Mouse (Mus musculus) olfactory bulb, adult 2 months (tissue): ENCODE data around the gene Il4. TPM values are rescaled to one million over a fixed set of nuclear protein-coding genes. Genes with fewer than 3 reads are reported as not detected.

ENCODE experiments used
- H3K27ac ChIP-seq: fragments of 200-500 bp; 2 replicates; pipeline ENCODE4 v1.5.1; 2012; ENCODE audit warnings: low read depth, low read length; ENCODE audit not compliant: insufficient read depth
- H3K4me1 ChIP-seq: fragments of 200-500 bp; 2 replicates; pipeline ENCODE4 v1.6.1; 2012; ENCODE audit warnings: low read length; ENCODE audit not compliant: control insufficient read depth, insufficient read depth
- H3K4me3 ChIP-seq: fragments of 200-500 bp; 2 replicates; pipeline ENCODE4 v1.5.1; 2012; ENCODE audit warnings: mild to moderate bottlenecking, low read depth, low read length, moderate library complexity; ENCODE audit not compliant: insufficient read depth
- CTCF ChIP-seq: fragments of 200-500 bp; IDR thresholded peaks from 2 replicates; pipeline ENCODE4 v1.5.1; 2012; ENCODE audit warnings: low read depth, mild to moderate bottlenecking, low read length, moderate library complexity; ENCODE audit not compliant: insufficient read depth
- POLR2A ChIP-seq: fragments of 200-500 bp; IDR thresholded peaks from 2 replicates; pipeline ENCODE4 v1.6.1; 2012; ENCODE audit warnings: mild to moderate bottlenecking, low read depth, low read length, moderate library complexity; ENCODE audit not compliant: insufficient read depth
- whole genome bisulfite sequencing: fragments of 180-500 bp; shearing (Covaris S2); methylation state at CpG from one replicate; pipeline ENCODE4 v1.1.7; 2018; 5-methylcytosine and 5-hydroxymethylcytosine counted together
- polyA plus RNA-seq: library from polyadenylated mRNA; stranded (reverse); fragments of >200 nt; gene quantifications from 2 replicates; pipeline ENCODE4 v1.2.4, GENCODE M21; 2012; ENCODE audit warnings: low replicate concordance; ENCODE audit not compliant: missing spikeins, insufficient read depth, insufficient read length

Il4 gene
- polyA plus RNA-seq, 1 experiment, result not detected

GRCm38 (mm10) chr11:53644017-53644416, 25.5 kb upstream of the Il4 start:
- H3K4me3 ChIP-seq, result no peak overlapping the region
- H3K4me1 ChIP-seq, result no peaks in the 10 kb centered on the region
- TF ChIP-seq POLR2A (no peak), CTCF (no peak)
- 79% methylated on average over 5 of the region's 5 CpGs for WGBS
- H3K27ac ChIP-seq, result no peak overlapping the region

- Histone ChIP-seq H3K4me1 (no peaks in the 10 kb centered on the region), H3K27ac (no peak overlapping the region), H3K4me3 (no peak overlapping the region)
- WGBS, result 75% methylated on average over 12 of the region's 12 CpGs
- TF ChIP-seq POLR2A, result no peak
- TF ChIP-seq CTCF, result no peak
These were observed 24.3 kb upstream of the Il4 start for GRCm38 (mm10) chr11:53642744-53643279.

DNA sequence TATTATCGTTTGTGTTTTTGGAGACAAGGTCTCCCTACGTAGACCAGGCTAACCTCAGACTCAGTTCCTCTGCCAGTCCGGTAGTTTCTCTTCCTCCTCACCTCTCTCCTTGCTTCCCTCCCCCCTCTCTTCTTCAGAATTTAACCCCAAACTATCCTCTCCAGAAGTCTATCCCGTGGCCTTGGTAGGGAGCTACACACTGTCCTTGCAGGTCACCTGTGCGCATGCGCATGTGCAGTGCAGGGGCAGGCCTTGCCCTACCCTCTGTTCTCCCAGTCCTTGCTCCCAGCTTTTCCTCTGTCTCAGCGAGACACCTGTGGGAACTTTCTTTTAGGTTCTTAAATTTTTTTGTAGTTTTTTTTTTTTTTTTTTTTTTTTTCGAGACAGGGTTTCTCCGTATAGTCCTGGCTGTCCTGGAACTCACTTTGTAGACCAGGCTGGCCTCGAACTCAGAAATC, 19.4 kb upstream of the Il4 start:
- no peak overlapping the region for H3K27ac ChIP-seq
- H3K4me3 ChIP-seq, result no peak overlapping the region
- TF ChIP-seq CTCF (no peak), POLR2A (no peak)
- WGBS, result 83% methylated on average over 10 of the region's 10 CpGs
- peaks cover 10% of the 10 kb centered on the region for H3K4me1 ChIP-seq

GRCm38 (mm10) chr11:53637046-53637802, 18.8 kb upstream of the Il4 start:
- TF ChIP-seq POLR2A, result no peak
- no peak for TF ChIP-seq CTCF
- no peak overlapping the region for H3K4me3 ChIP-seq
- H3K4me1 ChIP-seq, result peaks cover 10% of the 10 kb centered on the region
- WGBS, result 60% methylated on average over 21 of the region's 21 CpGs
- H3K27ac ChIP-seq, result no peak overlapping the region

DNA sequence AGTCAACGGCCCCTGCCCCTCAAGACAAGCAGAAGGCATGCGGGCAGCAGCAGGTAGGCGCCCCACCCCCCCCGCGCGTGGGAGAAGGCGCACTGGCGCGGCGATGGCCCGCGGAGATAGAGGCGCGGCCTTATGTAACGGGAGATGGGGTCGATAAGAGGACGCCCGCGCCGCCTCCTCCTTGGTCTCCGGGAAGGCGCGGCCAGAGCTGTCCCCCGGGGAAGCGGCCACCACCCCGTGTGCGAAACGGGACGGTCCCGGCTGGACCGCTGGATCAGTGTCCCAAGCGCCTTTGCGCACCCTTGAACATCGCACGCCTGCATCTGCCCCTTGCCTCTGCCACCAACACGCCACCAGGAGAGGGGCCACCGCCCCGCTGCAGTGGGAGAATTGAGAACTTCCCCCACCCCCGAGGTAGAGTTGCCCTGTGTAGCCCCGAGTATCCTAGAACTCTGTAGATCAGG, 17.7 kb upstream of the Il4 start:
- Histone ChIP-seq H3K27ac (no peak overlapping the region), H3K4me1 (peaks cover 10% of the 10 kb centered on the region), H3K4me3 (peak overlapping the region; percentile 41)
- no peak for TF ChIP-seq POLR2A
- no peak for TF ChIP-seq CTCF
- WGBS, result 3% methylated on average over 40 of the region's 40 CpGs

GRCm38 (mm10) chr11:53635590-53636182, 17.2 kb upstream of the Il4 start:
- peak overlapping the region; percentile 41 for H3K4me3 ChIP-seq
- no peak overlapping the region for H3K27ac ChIP-seq
- H3K4me1 ChIP-seq, result peaks cover 10% of the 10 kb centered on the region
- 66% methylated on average over 9 of the region's 9 CpGs for WGBS
- no peak for TF ChIP-seq CTCF
- no peak for TF ChIP-seq POLR2A

- WGBS, result 96% methylated on average over 8 of the region's 8 CpGs
- TF ChIP-seq CTCF (no peak), POLR2A (no peak)
- peaks cover 10% of the 10 kb centered on the region for H3K4me1 ChIP-seq
These were observed 16.1 kb upstream of the Il4 start, which contains the start of gene Il13 for GRCm38 (mm10) chr11:53634556-53634955. Il13 (minus strand) TSS chr11:53634702.

GRCm38 (mm10) chr11:53633644-53634043, 15.2 kb upstream of the Il4 start:
- 97% methylated on average over 7 of the region's 7 CpGs for WGBS
- peaks cover 10% of the 10 kb centered on the region for H3K4me1 ChIP-seq
- H3K4me3 ChIP-seq, result no peak overlapping the region
- TF ChIP-seq POLR2A (no peak), CTCF (no peak)
- H3K27ac ChIP-seq, result no peak overlapping the region

More at GRCm38 (mm10) chr11:53634556-53634955, 16.1 kb upstream of the Il4 start, which contains the start of gene Il13:
- Histone ChIP-seq H3K27ac (no peak within 1 kb of the TSS), H3K4me3 (no peak within 1 kb of the TSS)

- peaks cover 10% of the 10 kb centered on the region for H3K4me1 ChIP-seq
- H3K27ac ChIP-seq, result no peak overlapping the region
- 72% methylated on average over 14 of the region's 14 CpGs for WGBS
These were observed 13.8 kb upstream of the Il4 start for GRCm38 (mm10) chr11:53632122-53632733.

More at GRCm38 (mm10) chr11:53632122-53632733, 13.8 kb upstream of the Il4 start:
- H3K4me3 ChIP-seq, result no peak overlapping the region
- TF ChIP-seq CTCF (no peak), POLR2A (no peak)
